Mouse (Mus musculus): ENCODE data around the gene Kcna10. TPM values are rescaled to one million over a fixed set of nuclear protein-coding genes. Genes with fewer than 3 reads are reported as not detected.

Gene Kcna10
- polyA plus RNA-seq, 1 experiment, result not detected

- DNase-seq, result no peak
- TF ChIP-seq POLR2A (IDR thresholded peaks at IDR 0.05; ENCODE audit: low read depth, low read length) (no peak), CTCF (conservative IDR thresholded peaks at IDR 0.05; ENCODE audit: insufficient read depth, insufficient read length, low read depth, low read length) (no peak)
- Histone ChIP-seq H3K27me3 (replicated peaks; ENCODE audit: control insufficient read depth, insufficient read depth, low read length) (no peaks in the 10 kb centered on the region), H3K4me1 (ENCODE audit: control insufficient read depth, insufficient read depth, low read length) (no peaks in the 10 kb centered on the region), H3K36me3 (ENCODE audit: control insufficient read depth, insufficient read depth, low read length) (no peaks in the 10 kb centered on the region), H3K4me3 (ENCODE audit: insufficient read depth, low read depth, low read length) (no peak overlapping the region), H3K27ac (ENCODE audit: insufficient read depth, low read depth, low read length) (no peak overlapping the region)
- WGBS, result 61% methylated on average over 8 of the region's 8 CpGs
Measured at GRCm38 (mm10) chr3:107216400-107217100, 33.7 kb downstream of the Kcna10 start.

- no peak for DNase-seq
- H3K4me1 ChIP-seq (ENCODE audit: control insufficient read depth, insufficient read depth, low read length), result no peaks in the 10 kb centered on the region
- no peak overlapping the region for H3K27ac ChIP-seq (ENCODE audit: insufficient read depth, low read depth, low read length)
- no peaks in the 10 kb centered on the region for H3K36me3 ChIP-seq (ENCODE audit: control insufficient read depth, insufficient read depth, low read length)
- H3K27me3 ChIP-seq (replicated peaks; ENCODE audit: control insufficient read depth, insufficient read depth, low read length), result no peaks in the 10 kb centered on the region
- H3K4me3 ChIP-seq (ENCODE audit: insufficient read depth, low read depth, low read length), result no peak overlapping the region
- no peak for TF ChIP-seq POLR2A (IDR thresholded peaks at IDR 0.05; ENCODE audit: low read depth, low read length)
- no peak for TF ChIP-seq CTCF (conservative IDR thresholded peaks at IDR 0.05; ENCODE audit: insufficient read depth, insufficient read length, low read depth, low read length)
- 72% methylated on average over 3 of the region's 3 CpGs for WGBS
Measured at GRCm38 (mm10) chr3:107217101-107217480, 34.2 kb downstream of the Kcna10 start.

- Histone ChIP-seq H3K27me3 (replicated peaks; ENCODE audit: control insufficient read depth, insufficient read depth, low read length) (no peaks in the 10 kb centered on the region), H3K27ac (ENCODE audit: insufficient read depth, low read depth, low read length) (no peak overlapping the region), H3K4me3 (ENCODE audit: insufficient read depth, low read depth, low read length) (no peak overlapping the region), H3K36me3 (ENCODE audit: control insufficient read depth, insufficient read depth, low read length) (no peaks in the 10 kb centered on the region), H3K4me1 (ENCODE audit: control insufficient read depth, insufficient read depth, low read length) (no peaks in the 10 kb centered on the region)
- 83% methylated on average over 7 of the region's 7 CpGs for WGBS
- TF ChIP-seq POLR2A (IDR thresholded peaks at IDR 0.05; ENCODE audit: low read depth, low read length) (no peak), CTCF (conservative IDR thresholded peaks at IDR 0.05; ENCODE audit: insufficient read depth, insufficient read length, low read depth, low read length) (no peak)
- no peak for DNase-seq
Measured at GRCm38 (mm10) chr3:107218572-107218971, 35.7 kb downstream of the Kcna10 start.

GRCm38 (mm10) chr3:107221608-107222007, 38.8 kb downstream of the Kcna10 start, which contains the start of gene Cym:
Gene Cym (minus strand): TSS chr3:107221732.
- TF ChIP-seq POLR2A (IDR thresholded peaks at IDR 0.05; ENCODE audit: low read depth, low read length), result no peak
- TF ChIP-seq CTCF (conservative IDR thresholded peaks at IDR 0.05; ENCODE audit: insufficient read depth, insufficient read length, low read depth, low read length), result no peak
- H3K4me3 ChIP-seq (ENCODE audit: insufficient read depth, low read depth, low read length), result no peak within 1 kb of the TSS
- no peaks in the 10 kb centered on the region for H3K27me3 ChIP-seq (replicated peaks; ENCODE audit: control insufficient read depth, insufficient read depth, low read length)
- DNase-seq, result no peak
- 88% methylated on average over 10 of the region's 10 CpGs for WGBS
- H3K27ac ChIP-seq (ENCODE audit: insufficient read depth, low read depth, low read length), result no peak within 1 kb of the TSS
- H3K4me1 ChIP-seq (ENCODE audit: control insufficient read depth, insufficient read depth, low read length), result no peaks in the 10 kb centered on the region
- H3K36me3 ChIP-seq (ENCODE audit: control insufficient read depth, insufficient read depth, low read length), result no peaks in the 10 kb centered on the region

GRCm38 (mm10) chr3:107223230-107223629, 40.4 kb downstream of the Kcna10 start:
- Histone ChIP-seq H3K4me1 (ENCODE audit: control insufficient read depth, insufficient read depth, low read length) (no peaks in the 10 kb centered on the region), H3K36me3 (ENCODE audit: control insufficient read depth, insufficient read depth, low read length) (no peaks in the 10 kb centered on the region), H3K27me3 (replicated peaks; ENCODE audit: control insufficient read depth, insufficient read depth, low read length) (no peaks in the 10 kb centered on the region), H3K27ac (ENCODE audit: insufficient read depth, low read depth, low read length) (no peak overlapping the region), H3K4me3 (ENCODE audit: insufficient read depth, low read depth, low read length) (no peak overlapping the region)
- no peak for DNase-seq
- TF ChIP-seq CTCF (conservative IDR thresholded peaks at IDR 0.05; ENCODE audit: insufficient read depth, insufficient read length, low read depth, low read length) (no peak), POLR2A (IDR thresholded peaks at IDR 0.05; ENCODE audit: low read depth, low read length) (no peak)
- WGBS, result 63% methylated on average over 1 of the region's 1 CpGs

- TF ChIP-seq CTCF (conservative IDR thresholded peaks at IDR 0.05; ENCODE audit: insufficient read depth, insufficient read length, low read depth, low read length) (no peak), POLR2A (IDR thresholded peaks at IDR 0.05; ENCODE audit: low read depth, low read length) (no peak)
- no peak overlapping the region for H3K4me3 ChIP-seq (ENCODE audit: insufficient read depth, low read depth, low read length)
- H3K36me3 ChIP-seq (ENCODE audit: control insufficient read depth, insufficient read depth, low read length), result no peaks in the 10 kb centered on the region
- H3K4me1 ChIP-seq (ENCODE audit: control insufficient read depth, insufficient read depth, low read length), result 0 out of 2 replicates have a peak, but pooled peaks cover 2% of the 10 kb centered on the region
- DNase-seq, result no peak
- H3K27ac ChIP-seq (ENCODE audit: insufficient read depth, low read depth, low read length), result no peak overlapping the region
- H3K27me3 ChIP-seq (replicated peaks; ENCODE audit: control insufficient read depth, insufficient read depth, low read length), result no peaks in the 10 kb centered on the region
- WGBS, result 79% methylated on average over 5 of the region's 5 CpGs
Measured at GRCm38 (mm10) chr3:107225820-107226219, 43.0 kb downstream of the Kcna10 start.

- H3K4me3 ChIP-seq (ENCODE audit: insufficient read depth, low read depth, low read length), result no peak overlapping the region
- H3K27me3 ChIP-seq (replicated peaks; ENCODE audit: control insufficient read depth, insufficient read depth, low read length), result no peaks in the 10 kb centered on the region
- H3K36me3 ChIP-seq (ENCODE audit: control insufficient read depth, insufficient read depth, low read length), result no peaks in the 10 kb centered on the region
- 0 out of 2 replicates have a peak, but pooled peaks cover 5% of the 10 kb centered on the region for H3K4me1 ChIP-seq (ENCODE audit: control insufficient read depth, insufficient read depth, low read length)
- H3K27ac ChIP-seq (ENCODE audit: insufficient read depth, low read depth, low read length), result no peak overlapping the region
- WGBS, result 67% methylated on average over 5 of the region's 5 CpGs
- TF ChIP-seq POLR2A (IDR thresholded peaks at IDR 0.05; ENCODE audit: low read depth, low read length), result no peak
- TF ChIP-seq CTCF (conservative IDR thresholded peaks at IDR 0.05; ENCODE audit: insufficient read depth, insufficient read length, low read depth, low read length), result no peak
- DNase-seq, result no peak
Measured at GRCm38 (mm10) chr3:107229221-107229620, 46.4 kb downstream of the Kcna10 start.

All from kidney, adult 2 months (tissue).